Mouse (Mus musculus): Measurements from ENCODE around the gene Golga2. TPM values are rescaled to one million over a fixed set of nuclear protein-coding genes. Genes with fewer than 3 reads are reported as not detected.

The Golga2 gene
- polyA plus RNA-seq, 1 experiment from 2014 or later, result 21.5 TPM

- no peak overlapping the region for H3K9ac ChIP-seq (ENCODE audit: low read depth, low read length)
- H3K9me3 ChIP-seq (ENCODE audit: control insufficient read depth, low read length), result no peaks in the 10 kb centered on the region
- no peak for ATAC-seq
- no peaks in the 10 kb centered on the region for H3K36me3 ChIP-seq (ENCODE audit: control insufficient read depth, insufficient read depth, low read length)
- H3K27ac ChIP-seq (ENCODE audit: low read length), result no peak overlapping the region
- no peak overlapping the region for H3K4me2 ChIP-seq (ENCODE audit: low read depth, low read length)
- no peaks in the 10 kb centered on the region for H3K27me3 ChIP-seq (replicated peaks; ENCODE audit: control insufficient read depth, insufficient read depth, low read length)
- no peak overlapping the region for H3K4me3 ChIP-seq (ENCODE audit: low read length)
- 0 out of 2 replicates have a peak, but pooled peaks cover 2% of the 10 kb centered on the region for H3K4me1 ChIP-seq (ENCODE audit: control insufficient read depth, insufficient read depth, low read length)
- 72% methylated on average over 14 of the region's 14 CpGs for WGBS
These were observed 57.6 kb downstream of the Golga2 start for GRCm38 (mm10) chr2:32344598-32345321.

- Histone ChIP-seq H3K9me3 (ENCODE audit: control insufficient read depth, low read length) (no peaks in the 10 kb centered on the region), H3K4me1 (ENCODE audit: control insufficient read depth, insufficient read depth, low read length) (peaks cover 17% of the 10 kb centered on the region; the same call in 1 of the 2 replicates), H3K27ac (ENCODE audit: low read length) (no peak overlapping the region), H3K27me3 (replicated peaks; ENCODE audit: control insufficient read depth, insufficient read depth, low read length) (no peaks in the 10 kb centered on the region), H3K9ac (ENCODE audit: low read depth, low read length) (no peak overlapping the region), H3K36me3 (ENCODE audit: control insufficient read depth, insufficient read depth, low read length) (no peaks in the 10 kb centered on the region), H3K4me2 (ENCODE audit: low read depth, low read length) (no peak overlapping the region), H3K4me3 (ENCODE audit: low read length) (no peak overlapping the region)
- WGBS, result 78% methylated on average over 6 of the region's 6 CpGs
- no peak for ATAC-seq
These were observed 59.8 kb downstream of the Golga2 start for GRCm38 (mm10) chr2:32347019-32347418.

- Histone ChIP-seq H3K9ac (ENCODE audit: low read depth, low read length) (no peak overlapping the region), H3K36me3 (ENCODE audit: control insufficient read depth, insufficient read depth, low read length) (no peaks in the 10 kb centered on the region), H3K4me2 (ENCODE audit: low read depth, low read length) (no peak overlapping the region), H3K27me3 (replicated peaks; ENCODE audit: control insufficient read depth, insufficient read depth, low read length) (no peaks in the 10 kb centered on the region), H3K9me3 (ENCODE audit: control insufficient read depth, low read length) (no peaks in the 10 kb centered on the region), H3K4me1 (ENCODE audit: control insufficient read depth, insufficient read depth, low read length) (peaks cover 15% of the 10 kb centered on the region; the same call in 1 of the 2 replicates), H3K27ac (ENCODE audit: low read length) (no peak overlapping the region), H3K4me3 (ENCODE audit: low read length) (no peak overlapping the region)
- 84% methylated on average over 11 of the region's 11 CpGs for WGBS
- ATAC-seq, result no peak
These were observed 61.1 kb downstream of the Golga2 start for GRCm38 (mm10) chr2:32348311-32348710.

- Histone ChIP-seq H3K36me3 (ENCODE audit: control insufficient read depth, insufficient read depth, low read length) (no peaks in the 10 kb centered on the region), H3K4me3 (ENCODE audit: low read length) (no peak overlapping the region), H3K9ac (ENCODE audit: low read depth, low read length) (no peak overlapping the region), H3K27ac (ENCODE audit: low read length) (no peak overlapping the region), H3K4me2 (ENCODE audit: low read depth, low read length) (no peak overlapping the region), H3K4me1 (ENCODE audit: control insufficient read depth, insufficient read depth, low read length) (peaks cover 19% of the 10 kb centered on the region; the same call in 1 of the 2 replicates), H3K27me3 (replicated peaks; ENCODE audit: control insufficient read depth, insufficient read depth, low read length) (no peaks in the 10 kb centered on the region), H3K9me3 (ENCODE audit: control insufficient read depth, low read length) (no peaks in the 10 kb centered on the region)
- 57% methylated on average over 8 of the region's 8 CpGs for WGBS
- ATAC-seq, result no peak
These were observed 62.6 kb downstream of the Golga2 start for GRCm38 (mm10) chr2:32349625-32350255.

GRCm38 (mm10) chr2:32350471-32351051, 63.4 kb downstream of the Golga2 start:
- peaks cover 20% of the 10 kb centered on the region; the same call in 1 of the 2 replicates for H3K4me1 ChIP-seq (ENCODE audit: control insufficient read depth, insufficient read depth, low read length)
- no peak overlapping the region for H3K9ac ChIP-seq (ENCODE audit: low read depth, low read length)
- no peaks in the 10 kb centered on the region for H3K36me3 ChIP-seq (ENCODE audit: control insufficient read depth, insufficient read depth, low read length)
- no peaks in the 10 kb centered on the region for H3K9me3 ChIP-seq (ENCODE audit: control insufficient read depth, low read length)
- 52% methylated on average over 13 of the region's 13 CpGs for WGBS
- no peaks in the 10 kb centered on the region for H3K27me3 ChIP-seq (replicated peaks; ENCODE audit: control insufficient read depth, insufficient read depth, low read length)
- H3K27ac ChIP-seq (ENCODE audit: low read length), result no peak overlapping the region
- H3K4me3 ChIP-seq (ENCODE audit: low read length), result no peak overlapping the region
- H3K4me2 ChIP-seq (ENCODE audit: low read depth, low read length), result no peak overlapping the region
- ATAC-seq, result no peak

- Histone ChIP-seq H3K9ac (ENCODE audit: low read depth, low read length) (peak overlapping the region; percentile 88), H3K4me2 (ENCODE audit: low read depth, low read length) (peak overlapping the region; percentile 79), H3K4me1 (ENCODE audit: control insufficient read depth, insufficient read depth, low read length) (peaks cover 28% of the 10 kb centered on the region), H3K27ac (ENCODE audit: low read length) (no peak overlapping the region), H3K4me3 (ENCODE audit: low read length) (peak overlapping the region; percentile 69), H3K36me3 (ENCODE audit: control insufficient read depth, insufficient read depth, low read length) (no peaks in the 10 kb centered on the region), H3K9me3 (ENCODE audit: control insufficient read depth, low read length) (no peaks in the 10 kb centered on the region), H3K27me3 (replicated peaks; ENCODE audit: control insufficient read depth, insufficient read depth, low read length) (no peaks in the 10 kb centered on the region)
- WGBS, result 50% methylated on average over 9 of the region's 9 CpGs
- no peak for ATAC-seq
These were observed 64.3 kb downstream of the Golga2 start for GRCm38 (mm10) chr2:32351471-32351961.

GRCm38 (mm10) chr2:32352151-32353006, 65.2 kb downstream of the Golga2 start, which contains the start of gene Ciz1:
Ciz1 (plus strand) TSS chr2:32352327.
- no peaks in the 10 kb centered on the region for H3K36me3 ChIP-seq (ENCODE audit: control insufficient read depth, insufficient read depth, low read length)
- H3K27me3 ChIP-seq (replicated peaks; ENCODE audit: control insufficient read depth, insufficient read depth, low read length), result no peaks in the 10 kb centered on the region
- ATAC-seq, result peak; percentile 15
- peak within 1 kb of the TSS; percentile 79 for H3K4me2 ChIP-seq (ENCODE audit: low read depth, low read length)
- WGBS, result 1% methylated on average over 40 of the region's 52 CpGs
- peak within 1 kb of the TSS; percentile 88 for H3K9ac ChIP-seq (ENCODE audit: low read depth, low read length)
- H3K4me3 ChIP-seq (ENCODE audit: low read length), result peak within 1 kb of the TSS; percentile 69
- H3K27ac ChIP-seq (ENCODE audit: low read length), result peak within 1 kb of the TSS; percentile 96
- peaks cover 34% of the 10 kb centered on the region for H3K4me1 ChIP-seq (ENCODE audit: control insufficient read depth, insufficient read depth, low read length)
- no peaks in the 10 kb centered on the region for H3K9me3 ChIP-seq (ENCODE audit: control insufficient read depth, low read length)

- peak within 1 kb of the TSS; percentile 69 for H3K4me3 ChIP-seq (ENCODE audit: low read length)
- ATAC-seq, result peak; percentile 61
- no peaks in the 10 kb centered on the region for H3K27me3 ChIP-seq (replicated peaks; ENCODE audit: control insufficient read depth, insufficient read depth, low read length)
- no peaks in the 10 kb centered on the region for H3K9me3 ChIP-seq (ENCODE audit: control insufficient read depth, low read length)
- H3K27ac ChIP-seq (ENCODE audit: low read length), result peak within 1 kb of the TSS; percentile 96
- WGBS, result under 1% methylated on average over 63 of the region's 63 CpGs
- H3K4me1 ChIP-seq (ENCODE audit: control insufficient read depth, insufficient read depth, low read length), result peaks cover 34% of the 10 kb centered on the region
- H3K36me3 ChIP-seq (ENCODE audit: control insufficient read depth, insufficient read depth, low read length), result no peaks in the 10 kb centered on the region
- peak within 1 kb of the TSS; percentile 88 for H3K9ac ChIP-seq (ENCODE audit: low read depth, low read length)
- peak within 1 kb of the TSS; percentile 79 for H3K4me2 ChIP-seq (ENCODE audit: low read depth, low read length)
These were observed 65.9 kb downstream of the Golga2 start, which contains the start of gene Dnm1 for GRCm38 (mm10) chr2:32353007-32353542. Dnm1 (minus strand) TSS chr2:32353338.

Measured in intestine, embryonic 16.5 days (tissue).